Mouse (Mus musculus): Measurements from ENCODE around the gene Atxn7. TPM values are rescaled to one million over a fixed set of nuclear protein-coding genes. Genes with fewer than 3 reads are reported as not detected.

The Atxn7 gene
- polyA plus RNA-seq, 1 experiment from 2014 or later: 4.5 TPM

GRCm38 (mm10) chr14:13960482-13961325, 536 bp upstream of the Atxn7 start:
- H3K36me3 ChIP-seq (replicated peaks): peaks cover 20% of the 10 kb centered on the region
- peaks cover 30% of the 10 kb centered on the region for H3K4me1 ChIP-seq
- no peaks in the 10 kb centered on the region for H3K27me3 ChIP-seq (ENCODE audit: poor library complexity, severe bottlenecking)
- peak; percentile 64 for DNase-seq (ENCODE audit: extremely low spot score, low spot score)
- WGBS: under 1% methylated on average over 52 of the region's 75 CpGs
- H3K9me3 ChIP-seq: no peaks in the 10 kb centered on the region
- peak overlapping the region; percentile 92 for H3K4me3 ChIP-seq
- peak overlapping the region; percentile 100 for H3K27ac ChIP-seq

GRCm38 (mm10) chr14:13962476-13962875, 1.2 kb downstream of the Atxn7 start:
- Histone ChIP-seq H3K36me3 (replicated peaks) (peaks cover 4% of the 10 kb centered on the region), H3K27ac (no peak overlapping the region), H3K27me3 (ENCODE audit: poor library complexity, severe bottlenecking) (no peaks in the 10 kb centered on the region), H3K4me3 (no peak overlapping the region), H3K4me1 (peaks cover 30% of the 10 kb centered on the region), H3K9me3 (no peaks in the 10 kb centered on the region)
- 93% methylated on average over 6 of the region's 6 CpGs for WGBS
- DNase-seq (ENCODE audit: extremely low spot score, low spot score): no peak

- no peak overlapping the region for H3K4me3 ChIP-seq
- H3K27ac ChIP-seq: no peak overlapping the region
- 86% methylated on average over 1 of the region's 1 CpGs for WGBS
- no peaks in the 10 kb centered on the region for H3K36me3 ChIP-seq (replicated peaks)
- H3K9me3 ChIP-seq: no peaks in the 10 kb centered on the region
- H3K27me3 ChIP-seq (ENCODE audit: poor library complexity, severe bottlenecking): no peaks in the 10 kb centered on the region
- no peak for DNase-seq (ENCODE audit: extremely low spot score, low spot score)
- peaks cover 22% of the 10 kb centered on the region for H3K4me1 ChIP-seq
These were observed 2.3 kb downstream of the Atxn7 start for GRCm38 (mm10) chr14:13963527-13963926.

- Histone ChIP-seq H3K36me3 (replicated peaks) (no peaks in the 10 kb centered on the region), H3K4me3 (no peak overlapping the region), H3K4me1 (peaks cover 18% of the 10 kb centered on the region), H3K27me3 (ENCODE audit: poor library complexity, severe bottlenecking) (no peaks in the 10 kb centered on the region), H3K27ac (no peak overlapping the region), H3K9me3 (no peaks in the 10 kb centered on the region)
- WGBS: 42% methylated on average over 1 of the region's 1 CpGs
- no peak for DNase-seq (ENCODE audit: extremely low spot score, low spot score)
These were observed 6.4 kb downstream of the Atxn7 start for GRCm38 (mm10) chr14:13967607-13968006.

GRCm38 (mm10) chr14:13968476-13968875, 7.2 kb downstream of the Atxn7 start:
- no peak for DNase-seq (ENCODE audit: extremely low spot score, low spot score)
- H3K36me3 ChIP-seq (replicated peaks): no peaks in the 10 kb centered on the region
- no peak overlapping the region for H3K27ac ChIP-seq
- H3K4me1 ChIP-seq: peaks cover 18% of the 10 kb centered on the region
- H3K27me3 ChIP-seq (ENCODE audit: poor library complexity, severe bottlenecking): no peaks in the 10 kb centered on the region
- no peak overlapping the region for H3K4me3 ChIP-seq
- WGBS: 92% methylated on average over 5 of the region's 5 CpGs
- H3K9me3 ChIP-seq: no peaks in the 10 kb centered on the region

- no peaks in the 10 kb centered on the region for H3K9me3 ChIP-seq
- no peak overlapping the region for H3K27ac ChIP-seq
- no peak overlapping the region for H3K4me3 ChIP-seq
- DNase-seq (ENCODE audit: extremely low spot score, low spot score): no peak
- 83% methylated on average over 3 of the region's 3 CpGs for WGBS
- H3K36me3 ChIP-seq (replicated peaks): no peaks in the 10 kb centered on the region
- peaks cover 18% of the 10 kb centered on the region for H3K4me1 ChIP-seq
- H3K27me3 ChIP-seq (ENCODE audit: poor library complexity, severe bottlenecking): no peaks in the 10 kb centered on the region
These were observed 9.3 kb downstream of the Atxn7 start for GRCm38 (mm10) chr14:13970513-13970912.

- no peak for DNase-seq (ENCODE audit: extremely low spot score, low spot score)
- WGBS: 52% methylated on average over 6 of the region's 6 CpGs
- no peaks in the 10 kb centered on the region for H3K36me3 ChIP-seq (replicated peaks)
These were observed 10.5 kb downstream of the Atxn7 start for GRCm38 (mm10) chr14:13971644-13972234.

GRCm38 (mm10) chr14:13977498-13977897, 16.3 kb downstream of the Atxn7 start:
- Histone ChIP-seq H3K9me3 (no peaks in the 10 kb centered on the region), H3K27ac (no peak overlapping the region), H3K36me3 (replicated peaks) (no peaks in the 10 kb centered on the region), H3K4me3 (no peak overlapping the region), H3K27me3 (ENCODE audit: poor library complexity, severe bottlenecking) (no peaks in the 10 kb centered on the region), H3K4me1 (no peaks in the 10 kb centered on the region)
- DNase-seq (ENCODE audit: extremely low spot score, low spot score): no peak
- 76% methylated on average over 1 of the region's 1 CpGs for WGBS

More at GRCm38 (mm10) chr14:13971644-13972234, 10.5 kb downstream of the Atxn7 start:
- no peaks in the 10 kb centered on the region for H3K9me3 ChIP-seq
- no peak overlapping the region for H3K4me3 ChIP-seq
- no peaks in the 10 kb centered on the region for H3K27me3 ChIP-seq (ENCODE audit: poor library complexity, severe bottlenecking)
- peak overlapping the region; percentile 44; the same call in 1 of the 2 replicates for H3K27ac ChIP-seq
- peaks cover 18% of the 10 kb centered on the region for H3K4me1 ChIP-seq

- Histone ChIP-seq H3K36me3 (replicated peaks) (no peaks in the 10 kb centered on the region), H3K9me3 (no peaks in the 10 kb centered on the region), H3K4me3 (no peak overlapping the region), H3K27ac (no peak overlapping the region), H3K27me3 (ENCODE audit: poor library complexity, severe bottlenecking) (no peaks in the 10 kb centered on the region), H3K4me1 (no peaks in the 10 kb centered on the region)
- DNase-seq (ENCODE audit: extremely low spot score, low spot score): no peak
- WGBS: 52% methylated on average over 2 of the region's 2 CpGs
These were observed 20.0 kb downstream of the Atxn7 start for GRCm38 (mm10) chr14:13981286-13981685.

GRCm38 (mm10) chr14:13982174-13982573, 20.9 kb downstream of the Atxn7 start:
- Histone ChIP-seq H3K4me3 (no peak overlapping the region), H3K36me3 (replicated peaks) (no peaks in the 10 kb centered on the region), H3K9me3 (no peaks in the 10 kb centered on the region), H3K27ac (no peak overlapping the region), H3K4me1 (no peaks in the 10 kb centered on the region), H3K27me3 (ENCODE audit: poor library complexity, severe bottlenecking) (no peaks in the 10 kb centered on the region)
- WGBS: 61% methylated on average over 2 of the region's 2 CpGs
- DNase-seq (ENCODE audit: extremely low spot score, low spot score): no peak

GRCm38 (mm10) chr14:13988397-13988796, 27.2 kb downstream of the Atxn7 start:
- no peak for DNase-seq (ENCODE audit: extremely low spot score, low spot score)
- no peaks in the 10 kb centered on the region for H3K36me3 ChIP-seq (replicated peaks)
- H3K27ac ChIP-seq: no peak overlapping the region
- WGBS: 71% methylated on average over 2 of the region's 2 CpGs
- H3K27me3 ChIP-seq (ENCODE audit: poor library complexity, severe bottlenecking): no peaks in the 10 kb centered on the region
- H3K4me1 ChIP-seq: no peaks in the 10 kb centered on the region
- H3K9me3 ChIP-seq: no peaks in the 10 kb centered on the region
- H3K4me3 ChIP-seq: no peak overlapping the region

- no peaks in the 10 kb centered on the region for H3K27me3 ChIP-seq (ENCODE audit: poor library complexity, severe bottlenecking)
- H3K27ac ChIP-seq: no peak overlapping the region
- 83% methylated on average over 3 of the region's 3 CpGs for WGBS
- no peak overlapping the region for H3K4me3 ChIP-seq
- DNase-seq (ENCODE audit: extremely low spot score, low spot score): no peak
- no peaks in the 10 kb centered on the region for H3K9me3 ChIP-seq
- H3K4me1 ChIP-seq: no peaks in the 10 kb centered on the region
- H3K36me3 ChIP-seq (replicated peaks): no peaks in the 10 kb centered on the region
These were observed 29.5 kb downstream of the Atxn7 start for GRCm38 (mm10) chr14:13990741-13991140.

Measured in forebrain, embryonic 10.5 days (tissue).